Mouse (Mus musculus): Measurements from ENCODE around the gene Thnsl2. TPM values are rescaled to one million over a fixed set of nuclear protein-coding genes. Genes with fewer than 3 reads are reported as not detected.

Thnsl2 gene
- polyA plus RNA-seq, 1 experiment from 2014 or later = 25.7 TPM

DNA sequence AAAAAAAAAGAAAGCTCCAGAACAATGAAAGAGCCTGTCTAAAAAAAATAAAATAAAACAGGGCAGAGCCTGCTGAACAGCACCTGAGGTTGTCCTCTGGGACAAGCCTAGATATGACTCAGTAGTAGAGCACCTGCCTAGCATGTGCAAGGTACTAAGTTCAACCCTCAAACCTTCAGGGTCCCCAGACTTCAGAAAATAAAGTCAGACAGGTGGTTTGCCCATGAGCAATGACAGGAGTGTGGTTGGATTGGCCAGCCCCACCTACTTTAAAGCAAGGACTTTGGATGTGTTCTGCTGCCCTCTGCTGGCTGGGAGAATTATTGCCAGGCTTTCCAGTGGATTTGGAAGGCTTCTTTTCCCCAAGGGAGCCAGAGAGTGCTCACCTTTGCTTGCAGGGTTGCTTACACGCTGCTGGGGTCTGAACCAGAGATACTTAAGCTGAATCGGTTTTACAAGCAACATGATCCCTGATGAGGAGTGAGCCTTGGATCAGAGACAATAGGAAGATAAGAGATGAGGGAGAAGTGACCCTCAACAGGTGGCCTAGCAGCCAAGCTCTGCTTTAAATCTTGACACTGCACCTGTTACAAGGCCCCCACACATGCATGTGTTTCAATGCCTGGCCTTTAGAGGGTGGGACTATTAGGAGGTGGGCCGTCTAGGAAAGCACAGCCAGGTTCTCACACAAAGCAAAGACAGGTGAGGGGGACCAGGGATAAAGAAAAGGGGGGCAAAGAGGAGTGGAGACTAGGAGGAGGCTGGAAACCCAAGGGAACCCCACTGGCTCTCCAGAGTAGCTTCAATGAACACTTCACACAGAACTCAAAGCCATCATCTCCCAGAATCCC lies 19.0 kb downstream of the Thnsl2 start:
- 10% methylated on average over 3 of the region's 3 CpGs for WGBS

DNA sequence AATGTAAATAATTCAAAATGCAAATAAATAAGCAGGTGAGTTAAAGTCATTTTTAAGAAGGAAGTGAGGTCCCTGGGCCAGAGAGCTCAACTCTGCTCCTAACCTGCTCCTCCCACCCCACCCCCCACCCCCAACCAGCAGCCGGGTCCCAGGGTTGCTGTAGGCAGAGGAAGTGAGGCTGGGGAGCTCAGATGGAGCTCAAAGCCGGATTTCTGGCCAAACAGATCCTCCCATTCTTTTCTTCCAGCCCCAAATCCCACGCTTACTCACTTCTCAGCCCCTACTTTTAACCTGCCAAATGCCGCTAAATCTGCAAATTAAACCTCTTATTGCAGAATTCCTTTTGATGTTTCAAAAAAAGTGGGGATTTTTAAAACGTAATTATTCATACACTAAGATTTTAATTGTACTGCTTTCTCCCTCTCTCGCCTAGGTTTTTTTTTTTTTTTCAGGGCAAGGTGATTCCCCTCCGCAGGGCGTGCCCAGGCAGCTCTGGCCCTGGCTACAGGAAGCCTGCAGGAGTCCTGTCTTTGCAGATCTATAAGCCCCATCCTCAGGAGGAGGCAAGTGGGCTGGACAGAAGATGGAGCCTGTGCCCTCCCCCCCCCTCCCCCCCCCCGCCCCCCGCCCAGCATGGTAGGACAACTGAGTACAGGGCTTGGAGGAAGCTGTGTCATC lies 24.5 kb downstream of the Thnsl2 start:
- H3K9me3 ChIP-seq (ENCODE audit: control insufficient read depth, low read length) = no peaks in the 10 kb centered on the region
- H3K36me3 ChIP-seq (ENCODE audit: control insufficient read depth, insufficient read depth, low read length) = no peaks in the 10 kb centered on the region
- H3K9ac ChIP-seq (ENCODE audit: low read depth, low read length) = no peak overlapping the region
- no peak overlapping the region for H3K4me2 ChIP-seq (replicated peaks; ENCODE audit: low read depth, low read length)
- WGBS = 8% methylated on average over 9 of the region's 10 CpGs
- no peaks in the 10 kb centered on the region for H3K4me1 ChIP-seq (ENCODE audit: control insufficient read depth, insufficient read depth, low read length)
- no peak overlapping the region for H3K4me3 ChIP-seq (ENCODE audit: low read length)
- peak overlapping the region; percentile 24; the same call in 1 of the 2 replicates for H3K27ac ChIP-seq (ENCODE audit: low read depth, low read length)
- H3K27me3 ChIP-seq (ENCODE audit: control insufficient read depth, insufficient read depth, low read length) = no peaks in the 10 kb centered on the region
- ATAC-seq (ENCODE audit: low FRiP score, low TSS enrichment) = peak; percentile 63; the same call in 1 of the 2 replicates

More for the DNA sequence above, 19.0 kb downstream of the Thnsl2 start:
- no peaks in the 10 kb centered on the region for H3K27me3 ChIP-seq (ENCODE audit: control insufficient read depth, insufficient read depth, low read length)
- no peaks in the 10 kb centered on the region for H3K4me1 ChIP-seq (ENCODE audit: control insufficient read depth, insufficient read depth, low read length)
- H3K9me3 ChIP-seq (ENCODE audit: control insufficient read depth, low read length) = no peaks in the 10 kb centered on the region
- peak; percentile 88 for ATAC-seq (ENCODE audit: low FRiP score, low TSS enrichment)
- H3K27ac ChIP-seq (ENCODE audit: low read depth, low read length) = no peak overlapping the region
- no peak overlapping the region for H3K9ac ChIP-seq (ENCODE audit: low read depth, low read length)
- no peak overlapping the region for H3K4me2 ChIP-seq (replicated peaks; ENCODE audit: low read depth, low read length)
- H3K4me3 ChIP-seq (ENCODE audit: low read length) = no peak overlapping the region
- H3K36me3 ChIP-seq (ENCODE audit: control insufficient read depth, insufficient read depth, low read length) = no peaks in the 10 kb centered on the region

DNA sequence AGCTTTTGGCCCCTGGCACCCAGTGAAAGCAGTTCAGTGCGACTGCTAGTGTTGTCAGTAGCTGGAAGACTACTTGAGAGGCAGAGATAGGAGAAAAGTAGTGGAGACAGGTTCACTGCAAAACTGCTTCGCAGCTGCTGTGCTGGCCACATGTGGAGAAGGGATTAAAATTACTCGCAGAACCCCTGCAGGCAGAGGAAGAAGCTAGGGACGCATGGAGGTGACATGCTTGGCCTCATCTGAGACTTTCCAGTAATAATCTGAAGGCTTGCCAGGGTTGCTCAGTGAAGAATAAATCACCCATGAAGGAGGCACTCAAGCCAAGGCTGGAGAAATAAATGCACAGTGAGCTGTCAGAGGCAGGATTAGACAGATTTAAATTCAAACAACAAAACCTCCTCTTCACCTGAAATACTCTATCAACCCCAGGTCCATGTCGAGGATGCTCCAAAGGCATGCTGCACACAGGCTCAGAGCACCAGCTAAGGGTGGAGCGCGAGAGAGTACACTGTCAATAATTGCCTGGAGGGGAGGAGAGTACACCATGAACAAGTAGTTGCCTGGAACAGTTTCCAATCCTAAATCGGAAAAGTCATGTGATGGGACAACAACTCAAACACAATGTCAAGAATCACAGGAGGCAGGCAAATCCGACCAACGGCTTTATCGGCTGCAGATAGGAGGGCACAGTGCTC lies 32.7 kb downstream of the Thnsl2 start:
- no peak overlapping the region for H3K4me3 ChIP-seq (ENCODE audit: low read length)
- peak; percentile 57 for ATAC-seq (ENCODE audit: low FRiP score, low TSS enrichment)
- H3K36me3 ChIP-seq (ENCODE audit: control insufficient read depth, insufficient read depth, low read length) = no peaks in the 10 kb centered on the region
- H3K27me3 ChIP-seq (ENCODE audit: control insufficient read depth, insufficient read depth, low read length) = no peaks in the 10 kb centered on the region
- no peak overlapping the region for H3K27ac ChIP-seq (ENCODE audit: low read depth, low read length)
- H3K9me3 ChIP-seq (ENCODE audit: control insufficient read depth, low read length) = no peaks in the 10 kb centered on the region
- H3K9ac ChIP-seq (ENCODE audit: low read depth, low read length) = no peak overlapping the region
- no peak overlapping the region for H3K4me2 ChIP-seq (replicated peaks; ENCODE audit: low read depth, low read length)
- peaks cover 4% of the 10 kb centered on the region; the same call in 1 of the 2 replicates for H3K4me1 ChIP-seq (ENCODE audit: control insufficient read depth, insufficient read depth, low read length)
- WGBS = 63% methylated on average over 11 of the region's 11 CpGs

- H3K36me3 ChIP-seq (ENCODE audit: control insufficient read depth, insufficient read depth, low read length) = no peaks in the 10 kb centered on the region
- ATAC-seq (ENCODE audit: low FRiP score, low TSS enrichment) = 0 out of 2 replicates have a peak, but pooled peaks have one; percentile 28
- WGBS = 74% methylated on average over 19 of the region's 19 CpGs
- H3K27me3 ChIP-seq (ENCODE audit: control insufficient read depth, insufficient read depth, low read length) = no peaks in the 10 kb centered on the region
- H3K27ac ChIP-seq (ENCODE audit: low read depth, low read length) = no peak overlapping the region
- no peak overlapping the region for H3K9ac ChIP-seq (ENCODE audit: low read depth, low read length)
- no peak overlapping the region for H3K4me3 ChIP-seq (ENCODE audit: low read length)
- H3K9me3 ChIP-seq (ENCODE audit: control insufficient read depth, low read length) = no peaks in the 10 kb centered on the region
- peaks cover 2% of the 10 kb centered on the region; the same call in 1 of the 2 replicates for H3K4me1 ChIP-seq (ENCODE audit: control insufficient read depth, insufficient read depth, low read length)
- no peak overlapping the region for H3K4me2 ChIP-seq (replicated peaks; ENCODE audit: low read depth, low read length)
Measured at GRCm38 (mm10) chr6:71106170-71106945, 37.9 kb downstream of the Thnsl2 start.

DNA sequence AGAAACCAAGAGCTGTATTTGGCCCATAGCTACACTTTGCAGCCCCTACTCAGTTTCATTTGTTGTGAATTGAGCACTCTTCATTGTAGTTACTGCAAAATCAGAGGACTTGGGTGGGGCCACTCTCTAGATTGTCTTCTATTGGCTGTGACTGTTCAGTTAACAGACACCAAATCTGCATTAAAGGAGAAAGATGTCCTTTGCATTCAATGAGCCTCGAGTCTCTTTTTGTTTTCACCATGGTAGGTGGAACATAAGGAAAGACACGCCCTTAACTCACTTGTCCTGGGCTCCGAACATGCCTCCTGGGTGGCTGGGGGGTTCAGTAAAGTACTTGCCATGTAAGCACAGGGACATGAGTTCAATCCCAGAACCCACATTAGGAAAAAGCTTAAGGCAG lies 48.1 kb downstream of the Thnsl2 start:
- Histone ChIP-seq H3K9ac (ENCODE audit: low read depth, low read length) (no peak overlapping the region), H3K4me3 (ENCODE audit: low read length) (no peak overlapping the region), H3K9me3 (ENCODE audit: control insufficient read depth, low read length) (no peaks in the 10 kb centered on the region), H3K27me3 (ENCODE audit: control insufficient read depth, insufficient read depth, low read length) (no peaks in the 10 kb centered on the region), H3K27ac (ENCODE audit: low read depth, low read length) (no peak overlapping the region), H3K4me2 (replicated peaks; ENCODE audit: low read depth, low read length) (no peak overlapping the region), H3K36me3 (ENCODE audit: control insufficient read depth, insufficient read depth, low read length) (no peaks in the 10 kb centered on the region), H3K4me1 (ENCODE audit: control insufficient read depth, insufficient read depth, low read length) (no peaks in the 10 kb centered on the region)
- no peak for ATAC-seq (ENCODE audit: low FRiP score, low TSS enrichment)
- 87% methylated on average over 3 of the region's 3 CpGs for WGBS

DNA sequence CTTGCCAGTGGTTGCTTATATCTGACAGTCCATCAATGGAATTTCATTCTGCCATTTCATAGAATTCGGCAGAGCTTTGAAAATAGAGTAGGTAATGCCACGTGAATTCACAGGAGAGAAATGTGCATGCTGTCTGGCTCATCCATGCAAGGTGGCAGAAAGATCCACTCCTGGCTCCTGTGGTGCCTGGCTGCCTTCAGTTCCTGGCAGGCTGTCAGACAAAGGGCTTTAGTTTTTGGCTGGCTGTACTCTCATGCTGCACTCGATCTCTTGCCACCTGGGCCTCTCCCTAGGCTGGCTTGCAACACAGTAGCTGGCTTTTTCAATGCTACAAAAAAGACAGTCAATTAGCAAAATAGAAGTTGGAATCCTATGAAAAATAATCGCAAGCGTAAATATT lies 49.5 kb downstream of the Thnsl2 start:
- Histone ChIP-seq H3K36me3 (ENCODE audit: control insufficient read depth, insufficient read depth, low read length) (no peaks in the 10 kb centered on the region), H3K4me1 (ENCODE audit: control insufficient read depth, insufficient read depth, low read length) (no peaks in the 10 kb centered on the region), H3K9me3 (ENCODE audit: control insufficient read depth, low read length) (no peaks in the 10 kb centered on the region), H3K27me3 (ENCODE audit: control insufficient read depth, insufficient read depth, low read length) (no peaks in the 10 kb centered on the region), H3K9ac (ENCODE audit: low read depth, low read length) (no peak overlapping the region), H3K4me3 (ENCODE audit: low read length) (no peak overlapping the region), H3K27ac (ENCODE audit: low read depth, low read length) (no peak overlapping the region), H3K4me2 (replicated peaks; ENCODE audit: low read depth, low read length) (no peak overlapping the region)
- ATAC-seq (ENCODE audit: low FRiP score, low TSS enrichment) = no peak
- 81% methylated on average over 5 of the region's 5 CpGs for WGBS

- no peaks in the 10 kb centered on the region for H3K4me1 ChIP-seq (ENCODE audit: control insufficient read depth, insufficient read depth, low read length)
- WGBS = 93% methylated on average over 6 of the region's 6 CpGs
- H3K36me3 ChIP-seq (ENCODE audit: control insufficient read depth, insufficient read depth, low read length) = no peaks in the 10 kb centered on the region
- ATAC-seq (ENCODE audit: low FRiP score, low TSS enrichment) = no peak
- H3K9ac ChIP-seq (ENCODE audit: low read depth, low read length) = no peak overlapping the region
- no peak overlapping the region for H3K27ac ChIP-seq (ENCODE audit: low read depth, low read length)
- no peak overlapping the region for H3K4me2 ChIP-seq (replicated peaks; ENCODE audit: low read depth, low read length)
- no peaks in the 10 kb centered on the region for H3K9me3 ChIP-seq (ENCODE audit: control insufficient read depth, low read length)
- H3K27me3 ChIP-seq (ENCODE audit: control insufficient read depth, insufficient read depth, low read length) = no peaks in the 10 kb centered on the region
- H3K4me3 ChIP-seq (ENCODE audit: low read length) = no peak overlapping the region
Measured at GRCm38 (mm10) chr6:71093686-71094085, 50.6 kb downstream of the Thnsl2 start.

GRCm38 (mm10) chr6:71090475-71090874 lies 53.8 kb downstream of the Thnsl2 start:
- Histone ChIP-seq H3K4me2 (replicated peaks; ENCODE audit: low read depth, low read length) (no peak overlapping the region), H3K4me1 (ENCODE audit: control insufficient read depth, insufficient read depth, low read length) (no peaks in the 10 kb centered on the region), H3K27me3 (ENCODE audit: control insufficient read depth, insufficient read depth, low read length) (no peaks in the 10 kb centered on the region), H3K27ac (ENCODE audit: low read depth, low read length) (no peak overlapping the region), H3K4me3 (ENCODE audit: low read length) (no peak overlapping the region), H3K9ac (ENCODE audit: low read depth, low read length) (no peak overlapping the region), H3K36me3 (ENCODE audit: control insufficient read depth, insufficient read depth, low read length) (no peaks in the 10 kb centered on the region), H3K9me3 (ENCODE audit: control insufficient read depth, low read length) (no peaks in the 10 kb centered on the region)
- 63% methylated on average over 5 of the region's 5 CpGs for WGBS
- ATAC-seq (ENCODE audit: low FRiP score, low TSS enrichment) = no peak
